Mouse (Mus musculus) adrenal gland, postnatal 10 days (tissue): ENCODE measurements around the gene Myh7. TPM values are rescaled to one million over a fixed set of nuclear protein-coding genes. Genes with fewer than 3 reads are reported as not detected.

Experiments
- microRNA-seq: library from miRNA; unstranded; fragments of <30 nt; microRNA quantifications from one replicate; pipeline ENCODE4 v1.2.0, GENCODE M21; 2021
- total RNA-seq, 2 experiments: library from RNA; stranded (reverse); gene quantifications; 2 replicates each; pipeline ENCODE4 v1.2.3; 2021

Myh7 gene
- total RNA-seq, 2 experiments from 2014 or later, result 24.9 to 114 TPM

Small RNA genes within 50 kb of the gene (microRNA-seq; reads per million reads assigned to microRNA genes)
- gene Mir208a, result not detected
- 8.8 reads per million, percentile 14 among the genes with 10 or more reads in this experiment for gene Mir208b

Other genes starting within 250 kb of the Myh7 start
- gene Slc7a8, start 212.7 kb downstream of the Myh7 start, total RNA-seq, result 10 to 100 TPM; 29.4 to 30.6 TPM
- under 1 TPM in 1 of 2 experiments, not detected in 1; 0.87 TPM for gene Rnf212b, start 180.5 kb downstream of the Myh7 start, total RNA-seq
- gene Homez, start 123.7 kb downstream of the Myh7 start, total RNA-seq, result 10 to 100 TPM; 12.2 to 18.1 TPM
- 10 to 100 TPM; 11.2 to 16.6 TPM for gene Ppp1r3e, start 117.1 kb downstream of the Myh7 start, total RNA-seq
- 10 to 100 TPM; 39.3 to 44.2 TPM for gene Bcl2l2, start 111.2 kb downstream of the Myh7 start, total RNA-seq
- gene Gm20521, start 111.2 kb downstream of the Myh7 start, total RNA-seq, result 1 to 10 TPM; 1.2 to 7.1 TPM
- gene Pabpn1, start 102.1 kb downstream of the Myh7 start, total RNA-seq, result 100 to 1,000 TPM; 159 to 198 TPM
- 10 to 100 TPM; 29.8 to 37.2 TPM for gene Slc22a17, start 81.5 kb downstream of the Myh7 start, total RNA-seq
- gene Efs, start 68.5 kb downstream of the Myh7 start, total RNA-seq, result 1 to 10 TPM; 7.4 to 9.9 TPM
- gene Il25, start 61.9 kb downstream of the Myh7 start, total RNA-seq, result not detected
- 1 to 10 TPM; 1.3 to 2.6 TPM for gene Cmtm5, start 58.4 kb downstream of the Myh7 start, total RNA-seq
- gene Myh6, start 27.7 kb downstream of the Myh7 start, total RNA-seq, result 10 to 100 TPM in 1 of 2 experiments, 1 to 10 TPM in 1; 5.1 to 22.1 TPM
- not detected for gene Gm17428, start 17.7 kb downstream of the Myh7 start, total RNA-seq
- 10 to 100 TPM; 32.9 to 38.1 TPM for gene Ngdn, start 20.8 kb upstream of the Myh7 start, total RNA-seq
- gene Zfhx2, start 97.7 kb upstream of the Myh7 start, total RNA-seq, result 1 to 10 TPM; 5.2 to 9.9 TPM
- 10 to 100 TPM; 13.2 to 17.5 TPM for gene Thtpa, start 100.2 kb upstream of the Myh7 start, total RNA-seq
- gene Ap1g2, start 112.0 kb upstream of the Myh7 start, total RNA-seq, result 10 to 100 TPM; 20.0 to 31.3 TPM
- 1 to 10 TPM; 4.3 to 7.5 TPM for gene Jph4, start 122.3 kb upstream of the Myh7 start, total RNA-seq
- gene Dhrs2, start 227.4 kb upstream of the Myh7 start, total RNA-seq, result under 1 TPM in 1 of 2 experiments, not detected in 1; 0.24 TPM